Mouse (Mus musculus) midbrain, postnatal 0 days (tissue): ENCODE measurements around the gene Limch1. TPM values are rescaled to one million over a fixed set of nuclear protein-coding genes. Genes with fewer than 3 reads are reported as not detected.

Experiments used
- ATAC-seq: fragments of 200-750 bp; cut with Nextera tagmentation; 2 replicates; pipeline ENCODE4 v1.8.0; 2017; ENCODE audit warnings: moderate number of reproducible peaks, mild to moderate bottlenecking, moderate TSS enrichment, moderate library complexity; ENCODE audit not compliant: low FRiP score
- DNase-seq: peaks from one replicate; pipeline ENCODE4 v3.0.0-alpha.2; 2015; ENCODE audit warnings: low spot score
- H3K27ac ChIP-seq: fragments of 300-500 bp; sonication (generic); 2 replicates; pipeline ENCODE4 v1.5.1; 2014; ENCODE audit warnings: low read depth, mild to moderate bottlenecking, low read length, mixed read lengths
- H3K27me3 ChIP-seq: fragments of 300-500 bp; sonication (generic); 2 replicates; pipeline ENCODE4 v1.6.1; 2014; ENCODE audit warnings: low read length, control low read depth, mixed read lengths; ENCODE audit not compliant: insufficient read depth
- H3K36me3 ChIP-seq: fragments of 300-500 bp; sonication (generic); 2 replicates; pipeline ENCODE4 v1.6.1; 2014; ENCODE audit warnings: low read length, control low read depth, mixed read lengths; ENCODE audit not compliant: insufficient read depth
- H3K4me1 ChIP-seq: fragments of 300-500 bp; sonication (generic); 2 replicates; pipeline ENCODE4 v1.6.1; 2014; ENCODE audit warnings: mild to moderate bottlenecking, control low read depth, antibody characterized with exemption, low read length, mixed read lengths; ENCODE audit not compliant: insufficient read depth
- H3K4me2 ChIP-seq: fragments of 300-500 bp; sonication (generic); 2 replicates; pipeline ENCODE4 v1.6.1; 2014; ENCODE audit warnings: low read depth, mild to moderate bottlenecking, low read length, mixed read lengths; ENCODE audit not compliant: poor library complexity, severe bottlenecking
- H3K4me3 ChIP-seq: fragments of 300-500 bp; sonication (generic); 2 replicates; pipeline ENCODE4 v1.5.1; 2014; ENCODE audit warnings: low read depth, mild to moderate bottlenecking, low read length, moderate library complexity
- H3K9ac ChIP-seq: fragments of 300-500 bp; sonication (generic); replicated peaks from 2 replicates; pipeline ENCODE4 v1.6.1; 2014; ENCODE audit warnings: mild to moderate bottlenecking, low read length, moderate library complexity, mixed read lengths; ENCODE audit not compliant: poor library complexity, severe bottlenecking
- H3K9me3 ChIP-seq: fragments of 300-500 bp; sonication (generic); 2 replicates; pipeline ENCODE4 v1.6.1; 2016; ENCODE audit warnings: low read length, control low read depth
- CTCF ChIP-seq: IDR thresholded peaks from 2 replicates; pipeline ENCODE4 v1.5.1; 2016; ENCODE audit warnings: antibody characterized with exemption, mild to moderate bottlenecking
- WGBS: fragments of 180-500 bp; shearing (Covaris S2); extraction: QIAGEN DNeasy Blood & Tissue Kit; methylation state at CpG from one replicate; pipeline ENCODE4 v1.1.7; 2014; 5-methylcytosine and 5-hydroxymethylcytosine counted together
- polyA plus RNA-seq: library from polyadenylated mRNA; unstranded; fragments of >200 nt; fragmentation: Nextera tagmentation; extraction: Ambion mirVana; gene quantifications from 2 replicates; pipeline ENCODE4 v1.2.1, GENCODE M21; 2015
- total RNA-seq: library from RNA; depleted of rRNA; stranded (reverse); fragments of >200 nt; gene quantifications from 2 replicates; pipeline ENCODE4 v1.2.3, GENCODE M21; 2014

The Limch1 gene
- total and polyA plus RNA-seq, 2 experiments from 2014 or later: 46.6 to 119 TPM

DNA sequence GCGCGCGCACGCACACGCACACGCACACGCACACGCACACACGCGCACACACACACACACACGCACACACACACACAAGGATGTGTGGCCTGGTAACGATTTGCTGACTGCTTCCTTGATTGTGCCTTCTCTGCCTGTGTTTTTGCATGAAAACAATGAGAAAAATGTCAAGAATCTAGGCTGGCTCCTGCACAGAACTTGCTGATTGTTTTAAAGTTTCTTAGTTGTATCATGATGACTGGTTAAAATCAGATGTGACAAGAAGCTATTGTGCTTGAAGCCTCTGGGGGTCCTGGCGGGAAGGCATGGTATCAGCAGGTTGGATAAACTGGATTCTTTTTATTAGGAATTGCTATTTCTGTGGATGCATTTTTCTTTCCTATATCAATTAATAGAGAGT is 137.1 kb downstream of the Limch1 start:
- Histone ChIP-seq H3K9me3 (0 out of 2 replicates have a peak, but pooled peaks cover 4% of the 10 kb centered on the region), H3K27me3 (no peaks in the 10 kb centered on the region), H3K4me3 (no peak overlapping the region), H3K36me3 (no peaks in the 10 kb centered on the region), H3K9ac (no peak overlapping the region), H3K27ac (no peak overlapping the region), H3K4me1 (no peaks in the 10 kb centered on the region), H3K4me2 (no peak overlapping the region)
- no peak for ATAC-seq
- DNase-seq: no peak
- TF ChIP-seq CTCF: no peak
- WGBS: 90% methylated on average over 13 of the region's 13 CpGs

DNA sequence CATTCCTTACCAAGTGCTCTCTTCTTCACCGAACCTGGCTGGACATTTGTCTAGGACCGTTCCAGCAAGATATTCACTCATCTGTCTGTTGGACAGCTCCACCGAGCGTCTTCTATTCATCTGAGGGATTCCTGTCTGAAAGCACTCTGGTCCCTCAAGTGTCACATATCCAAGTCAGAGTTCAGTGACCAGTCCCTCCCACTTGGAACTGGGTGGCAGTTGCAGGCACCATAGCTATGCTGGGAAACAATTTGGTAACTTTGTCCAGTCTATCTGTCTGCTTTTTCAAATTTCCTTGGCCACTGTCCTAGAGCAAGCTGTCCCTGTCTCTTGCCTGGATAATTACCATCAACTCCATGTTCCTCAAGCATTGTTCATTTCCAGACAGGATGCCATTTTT is 138.9 kb downstream of the Limch1 start:
- Histone ChIP-seq H3K4me1 (no peaks in the 10 kb centered on the region), H3K4me3 (no peak overlapping the region), H3K27ac (no peak overlapping the region), H3K27me3 (no peaks in the 10 kb centered on the region), H3K36me3 (no peaks in the 10 kb centered on the region), H3K9me3 (0 out of 2 replicates have a peak, but pooled peaks cover 4% of the 10 kb centered on the region), H3K9ac (no peak overlapping the region), H3K4me2 (no peak overlapping the region)
- ATAC-seq (no peak), DNase-seq (no peak)
- TF ChIP-seq CTCF: no peak
- 80% methylated on average over 4 of the region's 4 CpGs for WGBS

DNA sequence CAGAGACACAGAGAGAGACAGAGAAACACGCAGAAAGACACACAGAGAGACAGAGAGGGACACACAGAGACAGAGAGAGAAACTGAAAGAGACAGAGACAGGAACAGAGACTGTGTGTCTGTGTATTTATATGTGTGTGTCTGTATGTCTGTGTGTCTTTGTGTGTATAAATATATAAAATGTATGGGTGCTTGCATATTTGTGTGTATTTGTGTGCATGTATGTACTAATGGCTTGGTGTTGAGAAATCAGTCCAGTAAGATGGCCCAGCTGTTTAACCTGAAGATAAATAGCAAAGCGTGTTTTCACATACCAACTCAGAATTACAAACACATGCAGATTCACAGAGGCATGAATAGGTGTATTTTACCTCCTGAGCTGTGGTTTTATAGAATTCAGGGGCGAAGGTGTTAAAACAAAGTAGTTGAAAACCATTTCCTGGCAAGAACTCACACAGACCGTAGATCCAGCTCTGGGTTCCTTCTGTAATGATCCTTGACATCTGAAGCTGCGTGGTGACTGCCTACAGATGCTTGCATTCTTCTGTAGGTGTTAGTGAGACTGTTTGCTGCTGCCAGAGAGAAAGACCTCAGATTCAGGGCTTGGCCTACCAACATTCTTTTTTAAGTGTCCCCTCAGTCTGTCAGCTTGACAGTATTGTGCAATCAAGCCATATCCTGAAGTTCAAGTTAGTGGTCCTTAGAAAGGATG is 140.9 kb downstream of the Limch1 start:
- DNase-seq (no peak), ATAC-seq (no peak)
- H3K4me2 ChIP-seq: no peak overlapping the region
- no peaks in the 10 kb centered on the region for H3K4me1 ChIP-seq
- 0 out of 2 replicates have a peak, but pooled peaks cover 4% of the 10 kb centered on the region for H3K9me3 ChIP-seq
- no peaks in the 10 kb centered on the region for H3K36me3 ChIP-seq
- no peak overlapping the region for H3K27ac ChIP-seq
- no peak overlapping the region for H3K9ac ChIP-seq
- 92% methylated on average over 5 of the region's 5 CpGs for WGBS
- H3K27me3 ChIP-seq: no peaks in the 10 kb centered on the region
- TF ChIP-seq CTCF: no peak
- no peak overlapping the region for H3K4me3 ChIP-seq

DNA sequence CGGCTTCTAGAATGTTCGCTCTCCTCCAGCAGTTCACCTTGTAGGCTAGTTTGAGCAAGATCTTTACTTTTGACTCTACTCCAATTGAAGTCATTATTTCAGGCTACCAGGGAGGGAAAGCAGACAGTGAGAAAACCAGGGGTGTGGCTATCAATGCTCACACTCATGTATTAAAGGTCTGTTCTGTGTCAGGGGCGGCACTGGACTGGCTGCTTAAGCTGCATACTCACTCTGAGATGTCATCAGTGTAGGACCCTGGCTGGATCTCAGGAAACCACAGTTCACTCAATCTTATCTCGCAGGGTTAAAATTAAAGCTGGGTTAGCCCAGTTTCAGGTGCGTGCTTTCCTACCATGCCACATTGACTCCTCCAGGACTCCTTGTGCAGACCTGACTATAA is 142.4 kb downstream of the Limch1 start:
- Histone ChIP-seq H3K27me3 (no peaks in the 10 kb centered on the region), H3K36me3 (no peaks in the 10 kb centered on the region), H3K4me2 (no peak overlapping the region), H3K4me1 (no peaks in the 10 kb centered on the region), H3K4me3 (no peak overlapping the region), H3K9ac (no peak overlapping the region), H3K9me3 (0 out of 2 replicates have a peak, but pooled peaks cover 4% of the 10 kb centered on the region), H3K27ac (no peak overlapping the region)
- no peak for DNase-seq
- TF ChIP-seq CTCF: no peak
- WGBS: 96% methylated on average over 5 of the region's 5 CpGs
- ATAC-seq: no peak

DNA sequence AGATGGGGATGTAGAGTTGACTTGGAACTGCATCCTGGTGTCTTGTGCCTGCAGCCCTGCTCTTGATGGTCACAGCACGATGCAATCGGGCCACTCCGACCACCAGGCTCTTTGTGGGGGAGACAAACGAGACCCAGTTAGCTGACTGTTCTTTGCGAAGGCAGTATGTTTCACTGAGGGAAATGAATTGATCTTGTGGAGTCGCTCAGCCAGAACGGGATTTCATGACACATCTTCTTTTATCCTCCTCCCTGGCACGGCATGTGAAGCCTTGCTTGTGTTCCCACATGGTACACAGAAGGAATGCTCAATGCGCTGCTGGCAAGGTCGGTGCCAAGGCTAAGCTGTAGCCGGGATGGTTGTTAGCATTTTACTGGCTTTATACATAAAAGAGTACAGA is 143.7 kb downstream of the Limch1 start:
- peak overlapping the region; percentile 7; the same call in 1 of the 2 replicates for H3K27ac ChIP-seq
- peak; percentile 91 for DNase-seq
- ATAC-seq: peak; percentile 92
- H3K9ac ChIP-seq: no peak overlapping the region
- H3K27me3 ChIP-seq: no peaks in the 10 kb centered on the region
- H3K9me3 ChIP-seq: 0 out of 2 replicates have a peak, but pooled peaks cover 4% of the 10 kb centered on the region
- H3K4me1 ChIP-seq: no peaks in the 10 kb centered on the region
- no peak overlapping the region for H3K4me3 ChIP-seq
- H3K4me2 ChIP-seq: no peak overlapping the region
- H3K36me3 ChIP-seq: no peaks in the 10 kb centered on the region
- no peak for TF ChIP-seq CTCF
- WGBS: 53% methylated on average over 11 of the region's 11 CpGs

DNA sequence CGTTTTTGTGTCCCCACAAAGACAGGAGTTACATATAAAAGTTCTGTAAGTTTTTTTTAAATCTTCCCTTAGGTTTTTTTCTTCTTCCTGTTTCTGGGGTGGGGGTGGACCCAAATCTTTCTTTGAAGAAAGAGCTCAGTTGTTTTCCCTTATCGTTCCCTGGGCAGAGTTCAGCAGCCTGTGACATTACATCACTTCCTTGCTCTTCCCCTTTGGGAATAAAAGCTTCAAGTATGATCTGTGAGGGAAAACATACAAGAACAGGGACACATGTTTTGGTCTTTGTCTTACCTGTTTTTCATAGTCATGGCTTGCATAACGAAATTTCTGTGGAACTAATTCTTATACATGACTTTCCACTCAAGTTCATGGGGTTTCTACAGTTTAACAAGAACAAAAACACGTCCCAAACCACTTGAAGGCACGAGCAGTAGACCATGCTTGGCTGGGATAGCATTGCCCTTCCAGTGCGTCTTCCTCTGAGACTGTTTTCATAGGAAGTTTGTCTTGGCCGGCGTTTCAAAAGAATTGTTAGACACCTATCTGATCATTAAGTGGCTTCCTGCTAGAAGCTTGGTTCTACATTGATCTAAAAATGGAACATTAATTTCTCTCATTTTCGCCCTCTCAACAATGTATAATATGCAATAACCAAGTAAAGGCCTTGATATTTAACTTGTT is 150.0 kb downstream of the Limch1 start:
- no peak for ATAC-seq
- no peak overlapping the region for H3K4me3 ChIP-seq
- no peak overlapping the region for H3K4me2 ChIP-seq
- H3K9me3 ChIP-seq: no peaks in the 10 kb centered on the region
- H3K27me3 ChIP-seq: no peaks in the 10 kb centered on the region
- H3K27ac ChIP-seq: no peak overlapping the region
- no peak for TF ChIP-seq CTCF
- H3K9ac ChIP-seq: no peak overlapping the region
- no peaks in the 10 kb centered on the region for H3K36me3 ChIP-seq
- WGBS: 85% methylated on average over 9 of the region's 9 CpGs
- no peaks in the 10 kb centered on the region for H3K4me1 ChIP-seq
- no peak for DNase-seq
